Mouse (Mus musculus) adrenal gland, adult 8-10 months (tissue): ENCODE measurements around the gene Pxn. TPM values are rescaled to one million over a fixed set of nuclear protein-coding genes. Genes with fewer than 3 reads are reported as not detected.

ENCODE experiments used
- DNase-seq: peaks from one replicate; pipeline ENCODE4 v3.0.0; 2022
- microRNA-seq, 2 experiments: library from miRNA; unstranded; fragments of <30 nt; microRNA quantifications; one replicate each; pipeline ENCODE4 v1.2.0; 2022
- total RNA-seq, 4 experiments: library from RNA; stranded (reverse); gene quantifications; 2 replicates each; pipeline ENCODE4 v1.2.4; 2022

Gene Pxn
- total RNA-seq, 4 experiments from 2014 or later = 32.1 to 64.5 (median 44.8) TPM

DNA sequence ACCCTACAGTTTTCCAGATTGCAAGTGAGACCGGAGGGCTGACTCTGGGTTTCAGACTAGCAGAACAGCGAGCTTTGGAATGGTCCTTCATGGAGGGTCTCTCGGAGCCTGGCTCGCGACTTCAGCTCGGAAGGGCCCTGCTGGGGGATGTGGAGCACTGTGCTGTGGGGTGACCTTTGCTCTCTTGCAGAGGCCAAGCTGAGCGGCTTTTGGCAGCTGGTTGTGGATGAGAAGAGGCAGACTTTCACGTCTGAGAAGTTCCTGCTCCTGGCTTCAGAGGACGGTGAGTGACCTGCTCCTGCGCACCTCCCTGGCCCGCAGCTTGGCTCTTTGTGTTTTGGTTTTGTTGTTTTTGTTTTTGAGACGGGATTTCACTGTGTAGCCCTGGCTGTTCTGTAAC lies 79.1 kb downstream of the Pxn start:
- no peak for DNase-seq

DNA sequence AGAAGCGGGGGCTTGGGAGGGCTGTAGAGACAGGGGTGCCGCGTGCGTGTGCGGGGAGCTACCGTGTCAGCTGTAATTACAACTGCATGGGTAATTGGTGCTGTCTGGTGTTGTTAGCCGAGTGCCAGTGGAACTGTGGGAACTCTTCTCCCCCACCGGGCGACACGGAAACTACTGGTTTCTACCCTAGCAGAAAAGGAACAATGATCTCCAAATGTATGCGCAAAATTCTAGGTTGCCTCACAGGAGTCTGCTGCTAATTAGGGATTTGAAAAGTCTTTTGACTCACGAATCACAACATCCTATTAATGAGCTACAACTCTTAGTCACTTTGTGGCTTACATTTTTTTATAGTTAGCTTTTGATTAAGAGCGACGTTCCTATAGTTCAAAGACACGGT lies 79.7 kb downstream of the Pxn start:
- no peak for DNase-seq

DNA sequence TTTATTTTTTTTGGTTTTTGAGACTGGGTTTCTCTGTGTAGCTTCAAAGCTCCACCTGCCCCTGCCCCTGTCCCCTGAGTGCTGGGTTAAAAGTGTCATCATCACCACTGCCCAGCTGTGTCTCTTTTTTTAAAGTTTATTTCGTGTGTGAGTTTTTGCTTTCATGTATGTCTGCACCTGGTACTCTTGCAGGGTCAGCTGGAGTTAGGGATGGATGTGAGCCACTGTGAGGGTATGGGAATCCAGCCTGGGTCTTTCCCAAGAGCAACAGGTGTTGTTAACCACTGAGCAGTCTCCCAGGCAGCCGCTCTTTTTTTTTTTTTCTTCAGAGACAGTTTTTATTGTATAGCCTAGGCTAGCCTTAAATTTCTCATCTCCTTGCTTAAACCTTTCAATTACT lies 80.3 kb downstream of the Pxn start:
- DNase-seq = no peak

DNA sequence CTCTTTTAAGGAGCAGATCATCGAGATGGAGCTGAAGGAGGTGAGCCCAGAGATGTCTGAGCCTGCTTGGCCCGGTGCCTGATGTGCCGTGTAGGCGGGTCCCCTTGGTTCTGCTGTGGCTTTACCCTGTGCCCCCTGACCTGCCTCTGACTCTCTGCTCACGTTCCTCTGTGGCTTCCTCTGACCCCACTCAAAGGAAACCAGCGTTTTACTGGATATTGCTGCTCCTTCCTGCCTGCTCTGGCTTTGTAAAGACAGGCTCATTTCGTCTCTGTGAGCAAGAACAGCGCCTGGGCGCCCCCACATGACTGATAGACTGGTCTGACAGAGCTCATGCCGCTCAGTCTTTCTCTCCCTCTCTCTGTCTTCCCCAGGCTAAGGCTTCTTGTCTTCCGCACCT lies 84.6 kb downstream of the Pxn start:
- no peak for DNase-seq

DNA sequence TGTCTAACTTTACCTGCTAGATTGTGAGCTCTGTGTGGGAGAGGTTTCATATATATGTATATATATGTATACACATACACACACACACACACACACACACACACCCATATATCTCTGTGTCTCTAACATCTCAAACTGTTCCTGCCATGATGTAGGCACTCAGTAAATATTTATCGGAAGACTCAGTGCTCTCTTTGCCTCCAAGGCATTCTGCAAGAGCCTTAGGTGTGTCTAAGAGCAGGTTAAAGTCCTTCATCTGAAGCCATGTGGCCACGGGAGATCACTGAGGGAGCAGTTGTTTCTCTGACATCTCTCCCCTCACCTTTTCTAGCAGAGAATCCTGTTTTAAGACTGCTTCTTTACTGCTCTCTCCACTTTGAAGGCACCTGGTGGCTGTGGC lies 85.0 kb downstream of the Pxn start:
- no peak for DNase-seq

DNA sequence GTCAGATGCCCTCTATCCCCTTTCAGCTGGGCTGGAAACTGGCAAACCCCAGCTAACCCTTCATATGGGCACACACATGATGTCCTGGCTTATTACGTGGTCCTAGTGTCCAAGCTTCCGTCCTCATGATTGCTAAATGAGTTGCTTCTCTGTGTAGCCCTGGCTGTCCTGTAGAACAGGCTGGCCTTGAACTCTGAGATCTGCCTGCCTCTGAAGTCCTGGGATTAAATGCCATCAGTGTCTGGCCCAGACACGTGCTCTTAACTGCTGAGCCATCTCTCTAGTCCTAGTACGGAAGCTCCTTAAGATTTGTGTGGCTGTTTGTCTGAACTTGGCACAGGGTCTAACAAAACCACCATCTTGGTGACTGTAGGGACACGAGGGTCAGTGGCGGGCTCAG lies 97.1 kb downstream of the Pxn start:
- DNase-seq = peak; percentile 35

Small RNAs within 50 kb of the gene (microRNA-seq; reads per million reads assigned to microRNA genes)
- gene Mir7029 = 0 reads per million in 2 experiments

Other genes with a start within 250 kb of the Pxn start
- 100 to 1,000 TPM; 218 to 258 (median 235) TPM for gene Rnf10, start 233.8 kb upstream of the Pxn start, total RNA-seq
- gene Coq5, start 227.0 kb upstream of the Pxn start, total RNA-seq = 10 to 100 TPM; 50.3 to 63.7 (median 60.1) TPM
- 100 to 1,000 TPM; 140 to 233 (median 156) TPM for gene Dynll1, start 205.7 kb upstream of the Pxn start, total RNA-seq
- gene Srsf9, start 179.5 kb upstream of the Pxn start, total RNA-seq = 10 to 100 TPM; 68.1 to 89.3 (median 75.9) TPM
- gene Gatc, start 165.5 kb upstream of the Pxn start, total RNA-seq = 10 to 100 TPM; 21.5 to 24.6 (median 23.1) TPM
- gene Triap1, start 165.5 kb upstream of the Pxn start, total RNA-seq = 10 to 100 TPM; 37.4 to 58.7 (median 46.8) TPM
- 1,000 to 10,000 TPM in 2 of 4 experiments, 100 to 1,000 TPM in 2; 703 to 1,239 (median 893) TPM for gene Cox6a1, start 157.7 kb upstream of the Pxn start, total RNA-seq
- 10 to 100 TPM; 17.5 to 27.3 (median 21.7) TPM for gene Msi1, start 77.1 kb upstream of the Pxn start, total RNA-seq
- gene Pla2g1b, start 40.4 kb upstream of the Pxn start, total RNA-seq = under 1 TPM in 1 of 4 experiments, not detected in 3; 0.93 TPM
- gene Sirt4, start 22.0 kb upstream of the Pxn start, total RNA-seq = 10 to 100 TPM; 24.6 to 53.8 (median 41.2) TPM
- 100 to 1,000 TPM; 682 to 769 (median 720) TPM for gene Rplp0, start 52.8 kb downstream of the Pxn start, total RNA-seq
- 10 to 100 TPM; 69.2 to 98.2 (median 77.7) TPM for gene Gcn1l1, start 58.6 kb downstream of the Pxn start, total RNA-seq
- gene Rab35, start 125.2 kb downstream of the Pxn start, total RNA-seq = 10 to 100 TPM; 58.8 to 70.3 (median 60.6) TPM
- gene Bicdl1, start 224.9 kb downstream of the Pxn start, total RNA-seq = 10 to 100 TPM; 11.1 to 18.1 (median 14.6) TPM